9 mouse cellular contexts compared by ENCODE assay signal in genomic region chr19:23893093-23893889, GRCm38 (mm10).
DNase-seq lines count a peak whose midpoint lies in the region; ATAC-seq lines count a peak whose summit lies in the region.
"Had no signal": no experiment of that assay in that cellular context is flagged by ENCODE, and none has a peak within 500 bp of the region (broad histone marks: within the 10 kb centered on the region; RNA-seq: fewer than 3 reads in every experiment).

No protein-coding gene starts in this region.

- peak overlapping the region; percentile 66 for H3K4me2 ChIP-seq in heart, embryonic 11.5 days
- H3K4me2 ChIP-seq in kidney, embryonic 16.5 days (replicated peaks; ENCODE audit: low read depth, low read length): peak overlapping the region; percentile 68

- peaks cover 21% of the 10 kb centered on the region for H3K4me1 ChIP-seq in forebrain, embryonic 10.5 days
- peaks cover 5% of the 10 kb centered on the region; the same call in 1 of the 2 replicates for H3K4me1 ChIP-seq in heart, embryonic 11.5 days (ENCODE audit: control insufficient read depth, insufficient read depth, low read length)
- peaks cover 8% of the 10 kb centered on the region for H3K4me1 ChIP-seq in kidney, embryonic 16.5 days (ENCODE audit: insufficient read depth, low read length)

- peak overlapping the region; percentile 56; the same call in 1 of the 2 replicates for H3K27ac ChIP-seq in forebrain, embryonic 10.5 days
- no peak overlapping the region for H3K27ac ChIP-seq in heart, embryonic 11.5 days (ENCODE audit: low read depth, low read length)
- no peak overlapping the region for H3K27ac ChIP-seq in kidney, embryonic 16.5 days (ENCODE audit: low read length)

- peaks cover 12% of the 10 kb centered on the region for H3K9me3 ChIP-seq in forebrain, embryonic 10.5 days
- H3K9me3 ChIP-seq in heart, embryonic 11.5 days (replicated peaks; ENCODE audit: control insufficient read depth, low read length): no peaks in the 10 kb centered on the region
- H3K9me3 ChIP-seq in kidney, embryonic 16.5 days (ENCODE audit: low read length): 0 out of 2 replicates have a peak, but pooled peaks cover 2% of the 10 kb centered on the region

- DNase-seq in cerebellum, adult 11-12 months: peak; percentile 35
- DNase-seq in cerebellum, postnatal 36 days: no peak
- DNase-seq in forebrain, embryonic 10.5 days (ENCODE audit: extremely low spot score, low spot score): peak; percentile 30
- DNase-seq in liver: peak; percentile 15
- peak; percentile 53 for DNase-seq in neural tube, embryonic 10.5 days (ENCODE audit: extremely low spot score, low spot score)
- DNase-seq in urinary bladder, postnatal 14 days (ENCODE audit: low spot score): peak; percentile 61

- ATAC-seq in heart, embryonic 11.5 days (replicated peaks; ENCODE audit: insufficient number of reproducible peaks, low FRiP score, low TSS enrichment): peak; percentile 42; the same call in 1 of the 2 replicates
- ATAC-seq in kidney, embryonic 16.5 days (ENCODE audit: low FRiP score, low TSS enrichment): peak; percentile 75

- H3K27me3 ChIP-seq in forebrain, embryonic 10.5 days (ENCODE audit: poor library complexity, severe bottlenecking): peaks cover 89% of the 10 kb centered on the region
- H3K27me3 ChIP-seq in heart, embryonic 11.5 days (ENCODE audit: control insufficient read depth, insufficient read depth, low read length): peaks cover 26% of the 10 kb centered on the region
- H3K27me3 ChIP-seq in kidney, embryonic 16.5 days (ENCODE audit: insufficient read depth, low read length): peaks cover 26% of the 10 kb centered on the region

- 22% methylated on average over 109 of the region's 110 CpGs for WGBS in forebrain, embryonic 10.5 days
- 15% methylated on average over 109 of the region's 110 CpGs for WGBS in heart, embryonic 11.5 days (ENCODE audit: insufficient replicate concordance)
- WGBS in kidney, embryonic 16.5 days: 17% methylated on average over 103 of the region's 110 CpGs

- H3K4me3 ChIP-seq in forebrain, embryonic 10.5 days: peak overlapping the region; percentile 49
- peak overlapping the region; percentile 46 for H3K4me3 ChIP-seq in heart, embryonic 11.5 days (ENCODE audit: low read depth, low read length)
- peak overlapping the region; percentile 43 for H3K4me3 ChIP-seq in kidney, embryonic 16.5 days (ENCODE audit: low read length)
- H3K4me3 ChIP-seq: erythroblast, embryonic 14.5 days had no signal

- H3K36me3 ChIP-seq in forebrain, embryonic 10.5 days (replicated peaks): no peaks in the 10 kb centered on the region
- no peaks in the 10 kb centered on the region for H3K36me3 ChIP-seq in heart, embryonic 11.5 days (ENCODE audit: control insufficient read depth, insufficient read depth, low read length)
- H3K36me3 ChIP-seq in kidney, embryonic 16.5 days (ENCODE audit: insufficient read depth, low read length): no peaks in the 10 kb centered on the region

- peak overlapping the region; percentile 54 for H3K9ac ChIP-seq in heart, embryonic 11.5 days (ENCODE audit: low read depth, low read length)
- peak overlapping the region; percentile 42 for H3K9ac ChIP-seq in kidney, embryonic 16.5 days (replicated peaks; ENCODE audit: low read length)

Comparison
In these comparisons a context has a peak if more than half of its experiments do, and no peak if none do; other contexts are left out.
1. DNase-seq: peak in cerebellum, adult 11-12 months (single experiment), forebrain, embryonic 10.5 days (single experiment), liver (single experiment), neural tube, embryonic 10.5 days (single experiment) and urinary bladder, postnatal 14 days (single experiment); none in cerebellum, postnatal 36 days (0 of 2).
2. Peak in every context shown above with its lines, with median percentiles within 50 percentile points of each other: H3K4me3 ChIP-seq.